ENCODE assay signal across 15 mouse cellular contexts in the genomic region with DNA sequence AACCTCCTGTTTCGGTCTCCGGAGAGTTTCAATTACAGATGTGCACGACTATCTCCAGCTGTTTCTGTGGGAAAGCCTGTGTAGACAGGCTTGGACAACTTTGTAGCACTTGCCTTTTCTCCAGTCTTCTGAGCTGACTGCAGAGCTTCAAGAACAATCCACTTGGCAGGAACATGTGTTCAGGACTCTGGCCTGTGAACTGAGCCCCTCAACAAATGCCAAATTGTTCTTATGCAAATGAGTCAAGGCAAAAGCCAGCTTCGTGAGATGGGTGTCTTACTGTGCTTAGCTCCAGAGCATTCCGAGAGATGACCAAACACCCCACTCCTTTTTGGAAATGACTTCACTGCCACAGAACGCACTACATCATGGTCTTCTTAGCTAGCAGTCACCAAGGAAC. TPM values are rescaled to one million over a fixed set of nuclear protein-coding genes. Genes with fewer than 3 reads are reported as not detected.
A peak's percentile ranks its signal among the peaks of the same experiment; 100 is the strongest.
DNase-seq lines count a peak whose midpoint lies in the region; ATAC-seq lines count a peak whose summit lies in the region.
"Had no signal": no experiment of that assay in that cellular context is flagged by ENCODE, and none has a peak within 500 bp of the region (broad histone marks: within the 10 kb centered on the region; RNA-seq: fewer than 3 reads in every experiment).

No protein-coding gene starts in this region.

- H3K27ac ChIP-seq in embryonic facial prominence, embryonic 14.5 days (replicated peaks; ENCODE audit: low read depth, low read length): no peak overlapping the region
- no peak overlapping the region for H3K27ac ChIP-seq in embryonic facial prominence, embryonic 10.5 days (replicated peaks)
- H3K27ac ChIP-seq in heart, embryonic 11.5 days (ENCODE audit: low read depth, low read length): no peak overlapping the region; the same call in 1 of the 2 replicates
- H3K27ac ChIP-seq in lung, embryonic 16.5 days (ENCODE audit: low read length): 0 out of 2 replicates have a peak overlapping the region, but pooled peaks have one; percentile 27
- peak overlapping the region; percentile 59 for H3K27ac ChIP-seq in embryonic facial prominence, embryonic 15.5 days (replicated peaks)
- no peak overlapping the region for H3K27ac ChIP-seq in intestine, embryonic 16.5 days (ENCODE audit: low read length)
- H3K27ac ChIP-seq: midbrain, embryonic 12.5 days had no signal

- H3K27me3 ChIP-seq in embryonic facial prominence, embryonic 14.5 days (replicated peaks; ENCODE audit: control insufficient read depth, insufficient read depth, low read length): no peaks in the 10 kb centered on the region
- H3K27me3 ChIP-seq in embryonic facial prominence, embryonic 10.5 days (replicated peaks; ENCODE audit: low read depth, poor library complexity, severe bottlenecking): no peaks in the 10 kb centered on the region
- no peaks in the 10 kb centered on the region for H3K27me3 ChIP-seq in heart, embryonic 11.5 days (ENCODE audit: control insufficient read depth, insufficient read depth, low read length)
- no peaks in the 10 kb centered on the region for H3K27me3 ChIP-seq in lung, embryonic 16.5 days (ENCODE audit: control insufficient read depth, insufficient read depth, low read depth, low read length)
- no peaks in the 10 kb centered on the region for H3K27me3 ChIP-seq in embryonic facial prominence, embryonic 15.5 days
- H3K27me3 ChIP-seq in intestine, embryonic 16.5 days (replicated peaks; ENCODE audit: control insufficient read depth, insufficient read depth, low read length): no peaks in the 10 kb centered on the region
- H3K27me3 ChIP-seq: midbrain, embryonic 12.5 days had no signal

- H3K9ac ChIP-seq in embryonic facial prominence, embryonic 14.5 days (ENCODE audit: low read depth, low read length): no peak overlapping the region
- H3K9ac ChIP-seq in heart, embryonic 11.5 days (ENCODE audit: low read depth, low read length): no peak overlapping the region
- no peak overlapping the region for H3K9ac ChIP-seq in lung, embryonic 16.5 days (ENCODE audit: low read length)
- no peak overlapping the region for H3K9ac ChIP-seq in embryonic facial prominence, embryonic 15.5 days
- no peak overlapping the region for H3K9ac ChIP-seq in intestine, embryonic 16.5 days (ENCODE audit: low read depth, low read length)
- H3K9ac ChIP-seq: midbrain, embryonic 12.5 days had no signal

- no peak overlapping the region for H3K4me2 ChIP-seq in embryonic facial prominence, embryonic 14.5 days (ENCODE audit: low read depth, low read length)
- no peak overlapping the region for H3K4me2 ChIP-seq in heart, embryonic 11.5 days
- H3K4me2 ChIP-seq in lung, embryonic 16.5 days (ENCODE audit: low read depth, low read length): no peak overlapping the region
- H3K4me2 ChIP-seq in embryonic facial prominence, embryonic 15.5 days (replicated peaks): no peak overlapping the region
- H3K4me2 ChIP-seq in intestine, embryonic 16.5 days (ENCODE audit: low read depth, low read length): no peak overlapping the region
- H3K4me2 ChIP-seq: midbrain, embryonic 12.5 days had no signal

- H3K9me3 ChIP-seq in embryonic facial prominence, embryonic 14.5 days (ENCODE audit: control insufficient read depth, low read length): no peaks in the 10 kb centered on the region
- no peaks in the 10 kb centered on the region for H3K9me3 ChIP-seq in embryonic facial prominence, embryonic 10.5 days
- H3K9me3 ChIP-seq in heart, embryonic 11.5 days (replicated peaks; ENCODE audit: control insufficient read depth, low read length): no peaks in the 10 kb centered on the region
- H3K9me3 ChIP-seq in lung, embryonic 16.5 days (ENCODE audit: control insufficient read depth, low read length): no peaks in the 10 kb centered on the region
- H3K9me3 ChIP-seq in embryonic facial prominence, embryonic 15.5 days (replicated peaks): no peaks in the 10 kb centered on the region
- no peaks in the 10 kb centered on the region for H3K9me3 ChIP-seq in intestine, embryonic 16.5 days (ENCODE audit: control insufficient read depth, low read length)
- H3K9me3 ChIP-seq: midbrain, embryonic 12.5 days had no signal

- WGBS in embryonic facial prominence, embryonic 14.5 days: 65% methylated on average over 6 of the region's 6 CpGs
- WGBS in embryonic facial prominence, embryonic 10.5 days: 84% methylated on average over 6 of the region's 6 CpGs
- 91% methylated on average over 6 of the region's 6 CpGs for WGBS in heart, embryonic 11.5 days (ENCODE audit: insufficient replicate concordance)
- 75% methylated on average over 6 of the region's 6 CpGs for WGBS in lung, embryonic 16.5 days
- 74% methylated on average over 6 of the region's 6 CpGs for WGBS in embryonic facial prominence, embryonic 15.5 days
- 88% methylated on average over 6 of the region's 6 CpGs for WGBS in intestine, embryonic 16.5 days

- no peak overlapping the region for H3K4me3 ChIP-seq in embryonic facial prominence, embryonic 14.5 days (ENCODE audit: low read depth, low read length)
- no peak overlapping the region for H3K4me3 ChIP-seq in embryonic facial prominence, embryonic 10.5 days
- no peak overlapping the region for H3K4me3 ChIP-seq in heart, embryonic 11.5 days (ENCODE audit: low read depth, low read length)
- no peak overlapping the region for H3K4me3 ChIP-seq in lung, embryonic 16.5 days (ENCODE audit: low read length)
- no peak overlapping the region for H3K4me3 ChIP-seq in embryonic facial prominence, embryonic 15.5 days (replicated peaks)
- H3K4me3 ChIP-seq in intestine, embryonic 16.5 days (ENCODE audit: low read length): no peak overlapping the region
- H3K4me3 ChIP-seq: midbrain, embryonic 12.5 days had no signal

- ATAC-seq in embryonic facial prominence, embryonic 14.5 days (ENCODE audit: low read depth): peak; percentile 69; the same call in 1 of the 2 replicates
- no peak for ATAC-seq in heart, embryonic 11.5 days (replicated peaks; ENCODE audit: insufficient number of reproducible peaks, low FRiP score, low TSS enrichment)
- no peak for ATAC-seq in lung, embryonic 16.5 days (ENCODE audit: low read depth)
- ATAC-seq in embryonic facial prominence, embryonic 15.5 days (ENCODE audit: insufficient number of reproducible peaks, low FRiP score, low TSS enrichment, low read depth): no peak
- no peak for ATAC-seq in intestine, embryonic 16.5 days

- H3K4me1 ChIP-seq in embryonic facial prominence, embryonic 14.5 days (ENCODE audit: control insufficient read depth, insufficient read depth, low read length): no peaks in the 10 kb centered on the region
- no peaks in the 10 kb centered on the region for H3K4me1 ChIP-seq in embryonic facial prominence, embryonic 10.5 days
- peaks cover 7% of the 10 kb centered on the region for H3K4me1 ChIP-seq in heart, embryonic 11.5 days (ENCODE audit: control insufficient read depth, insufficient read depth, low read length)
- H3K4me1 ChIP-seq in lung, embryonic 16.5 days (replicated peaks; ENCODE audit: control insufficient read depth, insufficient read depth, low read length): peaks cover 17% of the 10 kb centered on the region
- H3K4me1 ChIP-seq in embryonic facial prominence, embryonic 15.5 days: no peaks in the 10 kb centered on the region
- no peaks in the 10 kb centered on the region for H3K4me1 ChIP-seq in intestine, embryonic 16.5 days (ENCODE audit: control insufficient read depth, insufficient read depth, low read length)

- peaks cover 92% of the 10 kb centered on the region for H3K36me3 ChIP-seq in embryonic facial prominence, embryonic 14.5 days (ENCODE audit: control insufficient read depth, insufficient read depth, low read length)
- peaks cover 97% of the 10 kb centered on the region for H3K36me3 ChIP-seq in embryonic facial prominence, embryonic 10.5 days (replicated peaks)
- H3K36me3 ChIP-seq in heart, embryonic 11.5 days (ENCODE audit: control insufficient read depth, insufficient read depth, low read length): peaks cover 25% of the 10 kb centered on the region
- peaks cover 38% of the 10 kb centered on the region for H3K36me3 ChIP-seq in lung, embryonic 16.5 days (ENCODE audit: control insufficient read depth, insufficient read depth, low read length)
- H3K36me3 ChIP-seq in embryonic facial prominence, embryonic 15.5 days: peaks cover 88% of the 10 kb centered on the region
- peaks cover 14% of the 10 kb centered on the region for H3K36me3 ChIP-seq in intestine, embryonic 16.5 days (ENCODE audit: control insufficient read depth, insufficient read depth, low read length)

- DNase-seq in embryonic facial prominence, embryonic 14.5 days (ENCODE audit: low spot score): peak; percentile 61
- no peak for DNase-seq in embryonic facial prominence, embryonic 10.5 days (ENCODE audit: low spot score)
- peak; percentile 39 to 59 for DNase-seq in heart, adult 9 months (ENCODE audit: low spot score in 2 of 2)
- no peak for DNase-seq in lung, postnatal 14 days
- DNase-seq: adrenal gland, postnatal 25 days; cerebellum, adult 11-12 months; cerebellum, postnatal 14 days; kidney, adult 2 months; kidney, postnatal 25 days; thymus, adult 18-20 months had no signal

RNA-seq across cellular contexts. Expression of gene Brd7, which starts 33.3 kb away (rescaled TPM):
- polyA plus RNA-seq in embryonic facial prominence, embryonic 14.5 days (2014; fragmentation: Nextera tagmentation; extraction: Ambion mirVana): 67.1 and 68.4 TPM in 2 replicates
- 86.5 and 88.8 TPM in 2 replicates for polyA plus RNA-seq in embryonic facial prominence, embryonic 10.5 days (2016; fragmentation: Nextera tagmentation; extraction: Ambion mirVana)
- 73.3 and 79.7 TPM in 2 replicates for polyA plus RNA-seq in heart, embryonic 11.5 days (2014; fragmentation: Nextera tagmentation; extraction: Ambion mirVana)
- 56.0 and 70.7 TPM in 2 replicates for polyA plus RNA-seq in lung, embryonic 16.5 days (2015; fragmentation: Nextera tagmentation; extraction: Ambion mirVana)
- 70.3 and 72.8 TPM in 2 replicates for polyA plus RNA-seq in embryonic facial prominence, embryonic 15.5 days (2015; fragmentation: Nextera tagmentation; extraction: Ambion mirVana)
- polyA plus RNA-seq in intestine, embryonic 16.5 days (2015; fragmentation: Nextera tagmentation; extraction: Ambion mirVana): 32.9 and 38.8 TPM in 2 replicates

RNA-seq across cellular contexts. Expression of gene Adcy7, which starts 56.5 kb away (rescaled TPM):
- 7.3 and 7.7 TPM in 2 replicates for polyA plus RNA-seq in embryonic facial prominence, embryonic 14.5 days (2014; fragmentation: Nextera tagmentation; extraction: Ambion mirVana)
- 2.4 and 2.6 TPM in 2 replicates for polyA plus RNA-seq in embryonic facial prominence, embryonic 10.5 days (2016; fragmentation: Nextera tagmentation; extraction: Ambion mirVana)
- polyA plus RNA-seq in heart, embryonic 11.5 days (2014; fragmentation: Nextera tagmentation; extraction: Ambion mirVana): 2.4 and 2.9 TPM in 2 replicates
- polyA plus RNA-seq in lung, embryonic 16.5 days (2015; fragmentation: Nextera tagmentation; extraction: Ambion mirVana): 13.4 and 15.0 TPM in 2 replicates
- polyA plus RNA-seq in embryonic facial prominence, embryonic 15.5 days (2015; fragmentation: Nextera tagmentation; extraction: Ambion mirVana): 8.9 and 10.6 TPM in 2 replicates
- polyA plus RNA-seq in intestine, embryonic 16.5 days (2015; fragmentation: Nextera tagmentation; extraction: Ambion mirVana): 2.7 and 2.9 TPM in 2 replicates

Comparison
In these comparisons a context has a peak if more than half of its experiments do, and no peak if none do; other contexts are left out.
1. DNase-seq: peak in embryonic facial prominence, embryonic 14.5 days (single experiment) and heart, adult 9 months (2 of 2); none in embryonic facial prominence, embryonic 10.5 days (single experiment) and lung, postnatal 14 days (single experiment).
2. H3K27ac ChIP-seq: peak in lung, embryonic 16.5 days (single experiment) and embryonic facial prominence, embryonic 15.5 days (single experiment); none in embryonic facial prominence, embryonic 14.5 days (single experiment), embryonic facial prominence, embryonic 10.5 days (single experiment), heart, embryonic 11.5 days (single experiment) and intestine, embryonic 16.5 days (single experiment).